Mouse (Mus musculus): ENCODE measurements around the gene Fv1.
"Not testable (repeated sequence)": the region's sequence is repeated elsewhere in the genome, so short reads cannot be mapped to it uniquely, and the experiment has no call there.

- TF ChIP-seq CTCF (IDR thresholded peaks at IDR 0.05; ENCODE audit: borderline replicate concordance, insufficient read depth, low read length); POLR2A (IDR thresholded peaks at IDR 0.05; ENCODE audit: low read depth, low read length): not testable (repeated sequence)
Observed at GRCm38 (mm10) chr4:147839282-147839681, 29.5 kb upstream of the Fv1 start.
